Mouse (Mus musculus) right cerebral cortex, postnatal 36 days (tissue): ENCODE measurements around the gene Nrarp.

Experiments
- DNase-seq, 2 experiments: peaks; one replicate each; pipeline ENCODE4 v3.0.0; 2022; ENCODE audit warnings: low spot score in 2 of 2, mixed read lengths in 1 of 2

Nrarp gene

DNA sequence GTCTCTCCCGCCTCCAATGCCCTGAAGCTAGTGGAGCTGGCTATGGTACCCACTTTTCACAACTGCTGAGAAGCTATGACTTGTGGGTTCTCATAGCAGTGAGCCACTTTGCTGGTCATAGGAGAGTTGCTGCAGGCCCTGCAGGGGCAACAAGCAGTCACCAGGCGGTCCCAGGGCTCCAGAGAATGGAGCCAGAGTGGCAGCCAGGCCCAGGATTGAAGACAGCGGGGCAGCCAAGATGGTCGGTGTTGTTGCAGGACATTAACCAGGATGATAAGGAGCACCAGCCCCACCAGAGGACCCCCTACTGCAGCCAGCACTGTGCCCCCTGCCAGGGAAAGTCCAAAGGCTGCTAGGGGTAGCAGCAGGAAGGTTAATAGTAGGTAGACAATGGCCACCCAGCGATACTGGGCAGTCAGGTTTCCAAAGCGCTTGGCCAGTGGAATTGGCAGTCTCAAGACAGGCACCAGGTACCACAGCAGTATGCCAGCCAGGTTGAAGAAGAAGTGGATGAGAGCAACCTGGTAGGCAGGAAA lies 48.5 kb downstream of the Nrarp start:
- no peak for DNase-seq

DNA sequence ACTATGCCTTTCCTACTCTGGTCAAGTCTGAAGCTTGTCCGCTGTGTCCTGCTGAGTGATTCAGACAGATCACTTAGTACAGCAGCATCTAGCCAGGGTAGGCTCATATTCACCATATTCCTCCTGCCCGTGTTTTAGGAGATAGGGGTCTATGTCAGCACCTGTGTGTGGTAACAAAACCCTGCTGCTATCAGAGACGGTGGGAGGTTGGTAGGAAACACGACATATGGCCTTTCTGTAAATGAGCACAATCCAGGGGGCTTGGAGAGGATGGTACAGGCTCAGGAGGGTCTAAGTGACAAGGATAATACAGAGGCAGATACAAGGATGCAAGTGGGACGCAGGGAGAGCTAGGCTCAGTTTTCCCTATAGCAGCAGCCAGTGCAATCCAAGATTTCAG lies 49.0 kb downstream of the Nrarp start:
- no peak for DNase-seq

DNA sequence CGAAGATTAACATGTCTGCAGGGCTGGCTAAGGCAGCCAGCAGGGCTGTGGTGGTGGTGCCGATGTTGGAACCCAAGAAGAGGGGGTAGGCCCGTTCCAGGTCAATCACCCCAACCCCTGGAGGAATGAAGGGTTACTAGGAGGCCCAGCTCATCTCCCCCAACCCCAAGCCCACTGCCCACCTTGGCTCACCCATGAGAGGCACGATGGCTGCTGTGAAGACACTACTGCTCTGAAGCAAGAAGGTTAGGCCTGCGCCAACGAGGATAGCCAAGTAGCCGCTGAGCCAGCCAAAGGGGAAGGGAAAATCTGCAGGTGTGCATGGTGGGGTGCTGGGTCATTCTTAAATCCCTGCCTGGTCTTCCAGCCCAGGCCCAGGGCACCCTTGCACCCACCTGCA lies 50.0 kb downstream of the Nrarp start:
- DNase-seq, result no peak

DNA sequence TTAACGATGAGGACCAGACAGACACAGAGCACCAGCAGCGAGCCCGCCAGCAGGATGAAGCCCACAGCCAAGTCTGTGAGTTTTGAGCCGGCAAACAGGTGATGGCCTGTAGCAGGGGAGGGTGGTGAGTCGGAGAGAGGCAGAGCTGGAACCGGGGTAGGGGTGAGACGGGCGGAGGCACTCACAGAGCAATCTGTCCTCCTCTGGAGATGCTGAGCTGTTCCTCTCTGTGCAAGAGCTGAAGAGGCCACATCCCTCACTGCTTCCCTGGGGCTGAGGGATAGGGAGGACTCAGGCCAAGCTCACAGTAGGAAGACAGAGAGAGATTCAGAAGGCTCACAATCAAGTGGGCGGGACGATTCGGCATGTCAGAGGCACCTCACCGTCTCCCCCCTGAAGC lies 50.5 kb downstream of the Nrarp start:
- DNase-seq, result no peak
